Mouse (Mus musculus) mouse trophoblast stem cell (cell line): Measurements from ENCODE around the gene Ap3d1.

Experiments
- in situ Hi-C, 2 experiments: fragments of 300-500 bp; cut with MseI, MboI; formaldehyde crosslinking; loops; 2 replicates in 1 of 2; 3 replicates in 1 of 2; pipeline ENCODE4 v1.15.1; 2025

The Ap3d1 gene

GRCm38 (mm10) chr10:80705033-80705432 lies 37.0 kb downstream of the Ap3d1 start:
- in situ Hi-C loops = no loop called here

DNA sequence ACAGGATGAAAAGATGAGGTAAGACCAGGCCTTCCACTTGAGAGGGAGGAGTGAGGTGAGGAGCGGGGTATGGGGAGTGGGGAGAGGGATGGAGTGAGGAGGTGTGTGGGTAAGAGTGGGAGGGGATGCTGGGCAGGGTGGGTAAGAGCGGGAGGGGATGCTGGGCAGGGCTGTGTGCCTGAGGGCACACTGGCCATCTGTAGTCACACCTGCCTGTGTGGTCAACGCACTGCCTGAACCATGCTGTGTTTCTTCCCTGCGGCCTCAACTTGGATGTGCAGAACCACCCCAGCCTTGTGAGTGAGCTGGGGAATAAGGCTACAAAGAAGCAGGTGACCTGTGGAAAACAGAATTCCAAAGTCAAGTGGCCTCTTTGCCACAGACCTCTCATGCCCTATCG lies 37.6 kb downstream of the Ap3d1 start:
- in situ Hi-C loops = no loop called here

- in situ Hi-C loops = no loop called here
Measured at GRCm38 (mm10) chr10:80703643-80704042, 38.4 kb downstream of the Ap3d1 start.

- in situ Hi-C loops = no loop called here
Measured at GRCm38 (mm10) chr10:80702536-80703390, 39.3 kb downstream of the Ap3d1 start.

DNA sequence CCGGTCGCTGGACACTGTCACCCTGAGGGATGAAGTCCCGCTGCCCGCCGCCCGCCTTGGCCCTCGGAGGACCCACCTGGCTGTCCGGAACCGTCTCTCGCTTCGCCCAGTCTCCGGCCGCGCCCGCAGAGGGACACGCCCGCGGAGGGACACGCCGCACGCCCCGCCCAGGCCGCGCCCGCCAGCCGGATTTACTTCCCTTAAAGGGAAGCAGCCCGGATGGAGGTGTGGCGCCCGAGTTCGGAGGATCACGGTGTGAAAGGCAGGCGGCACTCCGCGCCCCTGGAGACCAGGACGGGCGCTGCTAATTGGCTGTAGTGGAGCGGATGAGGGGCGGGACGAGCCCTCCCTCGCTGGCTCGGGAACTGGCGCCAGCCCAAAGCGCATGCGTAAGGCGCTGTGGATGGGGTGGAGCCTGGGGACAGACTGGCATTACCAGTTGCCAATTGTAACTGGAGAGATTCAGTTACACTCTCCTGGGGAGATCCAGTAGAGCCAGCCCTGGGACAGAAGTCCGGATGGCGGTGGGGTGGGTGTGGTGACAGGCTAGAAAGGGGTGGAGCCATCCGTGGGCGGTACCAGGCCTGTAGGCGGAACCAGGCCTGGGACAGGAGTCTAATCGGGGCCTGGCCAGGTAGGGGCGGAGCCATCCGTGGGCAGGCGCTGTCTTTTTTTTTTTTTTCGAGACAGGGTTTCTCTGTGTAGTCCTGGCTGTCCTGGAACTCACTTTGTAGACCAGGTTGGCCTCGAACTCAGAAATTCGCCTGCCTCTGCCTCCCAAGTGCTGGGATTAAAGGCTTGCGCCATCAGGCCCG lies 40.1 kb downstream of the Ap3d1 start, which contains the start of the genes Mob3a and Izumo4:
Mob3a (minus strand) TSS at position 257 of the 815 bp plus-strand sequence.
Izumo4 (plus strand) TSS at position 464 of the 815 bp plus-strand sequence.
- in situ Hi-C loops = no loop called here

DNA sequence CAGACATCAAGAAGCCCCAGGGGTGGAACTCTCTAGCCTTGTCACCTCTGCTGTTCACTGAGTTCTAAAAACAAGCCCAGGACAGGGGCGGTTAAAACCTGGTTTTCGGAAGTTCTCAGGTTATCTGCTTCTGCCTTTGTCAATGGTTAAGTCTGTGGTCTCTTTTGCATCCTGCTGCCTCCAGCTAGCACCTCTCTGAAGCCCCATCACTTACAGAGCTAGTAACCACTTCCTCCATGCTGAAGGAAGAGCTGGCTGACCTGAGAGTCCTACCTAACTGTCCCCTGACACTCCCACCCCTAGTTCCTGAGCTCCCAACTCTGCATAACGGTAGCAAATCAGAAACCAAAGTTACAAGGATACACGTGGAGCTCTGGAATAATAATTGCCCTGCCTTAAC lies 41.3 kb downstream of the Ap3d1 start:
- in situ Hi-C loops = no loop called here

DNA sequence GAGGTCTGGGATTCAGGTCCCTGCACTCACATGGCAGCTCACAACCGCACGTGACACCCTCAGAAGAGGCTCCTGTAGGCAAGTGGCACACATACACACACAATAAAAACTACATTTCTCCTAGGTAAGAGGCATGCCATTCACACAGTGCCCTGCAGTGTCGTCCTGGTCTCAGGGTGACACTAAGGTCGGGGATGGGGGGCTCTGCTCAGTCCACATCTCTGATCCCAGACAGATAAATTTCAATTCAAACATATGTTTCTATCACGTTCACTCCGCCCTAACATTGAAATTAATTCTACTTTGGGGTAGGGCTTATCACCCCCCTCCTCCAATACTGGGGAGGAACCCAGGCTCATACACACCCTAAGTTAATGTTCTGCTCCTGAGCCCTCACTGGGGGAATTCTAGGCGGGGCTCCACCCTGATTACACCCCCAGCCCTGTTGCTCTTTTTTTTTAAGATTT lies 42.0 kb downstream of the Ap3d1 start:
- in situ Hi-C loops = no loop called here

GRCm38 (mm10) chr10:80698605-80699004 lies 43.5 kb downstream of the Ap3d1 start:
- in situ Hi-C loops = no loop called here

DNA sequence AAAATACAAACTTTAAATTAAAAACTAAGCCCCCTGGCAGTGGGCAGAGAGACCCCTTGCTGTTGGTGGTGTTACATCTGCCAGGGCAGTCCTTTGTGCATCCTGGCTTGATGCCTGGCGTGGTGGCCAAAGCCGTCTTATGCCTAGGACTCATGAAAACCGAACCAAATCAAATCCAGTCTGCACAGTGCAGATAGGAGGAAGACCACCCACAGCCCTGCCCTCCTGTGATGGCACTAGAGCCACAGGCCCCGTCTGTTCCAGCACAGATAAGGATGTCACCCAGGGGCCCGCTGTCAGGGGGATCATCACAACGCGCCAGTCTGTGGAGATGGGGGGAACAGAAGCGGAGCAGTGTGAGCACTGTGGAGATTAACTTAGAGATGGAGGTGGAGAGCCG lies 44.3 kb downstream of the Ap3d1 start:
- in situ Hi-C loops = no loop called here

GRCm38 (mm10) chr10:80697393-80697787 lies 44.7 kb downstream of the Ap3d1 start:
- in situ Hi-C loops = no loop called here

GRCm38 (mm10) chr10:80696502-80697392 lies 45.3 kb downstream of the Ap3d1 start:
- in situ Hi-C loops = no loop called here

GRCm38 (mm10) chr10:80695801-80696501 lies 46.1 kb downstream of the Ap3d1 start:
- in situ Hi-C loops = no loop called here

DNA sequence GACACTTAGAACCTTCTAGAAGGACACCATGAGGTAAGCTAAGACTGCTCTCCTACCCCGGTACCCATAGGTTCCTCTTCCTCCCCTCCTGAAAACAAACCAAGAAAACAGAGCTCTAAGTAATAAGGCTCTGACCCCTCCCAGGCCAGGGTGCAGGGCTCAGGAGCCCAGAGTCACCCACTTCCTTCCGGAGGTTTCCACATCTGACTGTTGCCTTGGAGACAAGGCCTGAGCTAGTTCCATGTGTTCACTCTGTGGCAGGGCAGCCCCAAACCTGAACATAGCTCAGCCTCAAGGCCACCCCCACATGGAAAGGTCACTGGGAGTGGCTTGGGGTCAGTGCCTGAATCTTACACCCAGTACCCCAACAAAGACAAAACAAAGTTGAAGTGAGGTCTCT lies 46.9 kb downstream of the Ap3d1 start:
- in situ Hi-C loops = no loop called here

DNA sequence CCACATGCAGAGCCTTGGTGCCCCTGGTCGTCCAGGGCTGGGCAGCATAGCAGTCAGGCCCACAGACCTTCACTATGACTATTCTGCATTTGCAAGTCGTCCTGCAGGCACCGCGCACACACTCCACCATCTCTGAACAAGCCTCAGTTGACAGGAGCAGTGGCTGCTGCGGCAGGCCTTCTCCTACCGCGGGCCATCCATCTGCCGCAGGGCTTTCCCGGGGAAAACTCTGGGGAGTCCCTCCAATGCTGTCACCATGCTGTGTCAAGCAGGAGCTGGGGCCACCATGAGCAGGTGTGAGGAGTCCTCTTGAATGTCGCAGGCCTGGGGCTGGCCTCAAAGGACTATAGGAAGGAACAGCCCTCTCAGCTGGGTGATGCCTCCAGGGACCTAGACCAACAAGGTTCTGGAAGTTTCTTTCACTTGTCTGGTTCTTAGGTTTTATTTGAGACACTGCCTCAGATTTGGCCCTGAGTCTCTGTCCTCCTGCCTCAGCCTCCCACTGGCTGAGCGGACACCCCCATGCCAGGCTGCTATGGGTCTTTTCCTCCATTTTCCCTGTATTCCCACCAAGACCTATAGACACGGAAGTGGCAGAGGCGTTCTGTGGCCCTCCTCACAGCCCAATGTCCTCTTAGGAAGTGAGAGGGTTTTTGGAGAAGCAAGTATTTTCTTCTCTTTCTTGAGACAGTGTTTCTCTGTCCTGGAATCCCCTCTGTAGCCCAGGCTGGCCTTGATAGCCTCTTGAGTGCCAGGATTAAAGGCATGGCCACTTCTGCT lies 47.7 kb downstream of the Ap3d1 start:
- in situ Hi-C loops = no loop called here

- in situ Hi-C loops = no loop called here
Measured at GRCm38 (mm10) chr10:80693401-80694045, 48.5 kb downstream of the Ap3d1 start.

GRCm38 (mm10) chr10:80692249-80693165 lies 49.6 kb downstream of the Ap3d1 start:
- in situ Hi-C loops = no loop called here

DNA sequence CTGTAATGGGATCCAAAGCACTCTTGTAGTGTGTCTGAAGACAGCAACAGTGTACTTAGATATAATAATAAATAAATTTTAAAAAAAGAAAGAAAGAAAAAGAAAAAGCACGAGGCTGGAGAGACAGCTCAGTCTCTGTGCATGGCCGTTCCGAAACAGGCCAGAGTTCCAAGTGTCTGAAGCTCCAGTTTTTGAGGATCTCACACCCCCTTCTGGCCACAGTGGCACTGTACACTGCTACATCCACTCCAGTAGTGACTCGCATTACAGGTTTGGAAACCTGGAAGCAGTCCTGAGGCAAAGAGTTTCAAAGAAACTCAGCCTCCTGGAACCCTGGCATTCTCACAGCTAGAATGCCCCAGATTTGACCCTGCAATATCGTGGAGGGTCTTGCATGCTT lies 54.2 kb downstream of the Ap3d1 start:
- in situ Hi-C loops = no loop called here

DNA sequence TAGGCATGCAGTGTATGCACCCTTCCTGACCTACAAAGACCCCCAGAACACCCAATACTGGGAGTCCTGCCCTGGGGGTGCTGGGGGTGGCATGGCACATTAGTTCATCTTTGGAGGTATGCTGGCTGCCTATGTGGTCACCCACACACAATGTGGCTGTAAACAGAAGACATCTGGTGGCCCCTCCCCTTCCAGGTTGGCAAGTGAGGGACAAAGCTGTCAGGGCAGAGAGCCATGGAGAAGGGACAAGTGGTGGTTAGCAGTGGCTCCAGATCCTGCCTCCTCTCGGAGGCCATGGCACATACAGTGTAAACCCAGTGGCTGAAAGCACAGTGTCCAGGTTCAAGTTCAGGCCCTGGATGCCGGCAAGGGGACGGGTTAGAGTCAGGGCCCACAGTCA lies 55.4 kb downstream of the Ap3d1 start:
- in situ Hi-C loops = no loop called here
